Mouse (Mus musculus) ES-E14 (cell line): ENCODE results near the gene Phf21b. TPM values are rescaled to one million over a fixed set of nuclear protein-coding genes. Genes with fewer than 3 reads are reported as not detected.

Experiments
- DNase-seq: peaks from one replicate; pipeline ENCODE4 v3.0.0-alpha.2; 2013; ENCODE audit warnings: low read depth, low spot score
- H3K27ac ChIP-seq: 2 replicates; pipeline ENCODE4 v1.5.1; 2012; ENCODE audit warnings: low read depth, mild to moderate bottlenecking, low read length, moderate library complexity, mixed read lengths; ENCODE audit not compliant: poor library complexity, insufficient read depth, severe bottlenecking
- H3K36me3 ChIP-seq: 2 replicates; pipeline ENCODE4 v1.6.1; 2012; ENCODE audit warnings: mild to moderate bottlenecking, low read length, moderate library complexity, mixed read lengths; ENCODE audit not compliant: control insufficient read depth, poor library complexity, insufficient read depth, severe bottlenecking
- H3K4me1 ChIP-seq, 2 experiments: fragments of 150-350 bp in 1 of 2; sonication (generic) in 1 of 2; 2 replicates each; pipeline ENCODE4 v1.6.1; 2012; ENCODE audit warnings: low read length in 2 of 2, mild to moderate bottlenecking in 1 of 2, mixed read lengths in 1 of 2; ENCODE audit not compliant: control insufficient read depth in 2 of 2, insufficient read depth in 2 of 2, poor library complexity in 1 of 2
- H3K4me3 ChIP-seq, 2 experiments: fragments of 150-350 bp in 1 of 2; sonication (generic) in 1 of 2; 2 replicates each; pipeline ENCODE4 v1.5.1; 2012; ENCODE audit warnings: low read length in 2 of 2, low read depth in 1 of 2, mild to moderate bottlenecking in 1 of 2, mixed read lengths in 1 of 2; ENCODE audit not compliant: insufficient read depth in 1 of 2, poor library complexity in 1 of 2, severe bottlenecking in 1 of 2
- H3K9ac ChIP-seq: 2 replicates; pipeline ENCODE4 v1.6.1; 2012; ENCODE audit warnings: low read depth, mild to moderate bottlenecking, low read length, mixed read lengths; ENCODE audit not compliant: poor library complexity, insufficient read depth, severe bottlenecking
- H3K9me3 ChIP-seq: fragments of 150-350 bp; sonication (generic); 2 replicates; pipeline ENCODE4 v1.6.1; 2012; ENCODE audit warnings: low read depth, mild to moderate bottlenecking, low read length; ENCODE audit not compliant: control insufficient read depth, insufficient read depth
- CHD2 ChIP-seq: IDR thresholded peaks from 2 replicates; pipeline ENCODE4 v1.6.1; 2014; ENCODE audit warnings: mild to moderate bottlenecking, low read depth, low read length, inconsistent platforms
- HCFC1 ChIP-seq: IDR thresholded peaks from 2 replicates; pipeline ENCODE4 v1.6.1; 2012; ENCODE audit warnings: low read length, inconsistent platforms, borderline replicate concordance; ENCODE audit not compliant: insufficient read depth
- MAFK ChIP-seq: IDR thresholded peaks from 2 replicates; pipeline ENCODE4 v1.6.1; 2014; ENCODE audit warnings: mild to moderate bottlenecking, low read depth, low read length, inconsistent platforms; ENCODE audit not compliant: insufficient read depth
- ZC3H11A ChIP-seq: IDR thresholded peaks from 2 replicates; pipeline ENCODE4 v1.6.1; 2012; ENCODE audit warnings: low read depth, mild to moderate bottlenecking, inconsistent platforms, low read length, borderline replicate concordance
- ZNF384 ChIP-seq: IDR thresholded peaks from 2 replicates; pipeline ENCODE4 v1.6.1; 2012; ENCODE audit warnings: low read depth, low read length, inconsistent platforms
- in situ Hi-C, 2 experiments: fragments of 600-800 bp; cut with MboI; formaldehyde crosslinking; loops; one replicate each; pipeline ENCODE4 v1.15.1; 2025; ENCODE audit warnings: low sequenced_read_pairs in 2 of 2, inconsistent platforms in 1 of 2; ENCODE audit not compliant: unreplicated experiment in 2 of 2
- total RNA-seq: library from RNA; depleted of rRNA; stranded (reverse); fragments of 300-350 nt; gene quantifications from 2 replicates; pipeline ENCODE4 v1.2.3, GENCODE M21; 2012

Phf21b gene
- total RNA-seq, 1 experiment = 7.5 TPM

GRCm38 (mm10) chr15:84873079-84873478 lies 17.2 kb upstream of the Phf21b start:
- DNase-seq = no peak
- TF ChIP-seq ZC3H11A = no peak
- TF ChIP-seq CHD2 = no peak
- no peak for TF ChIP-seq ZNF384
- no peak for TF ChIP-seq MAFK
- no peak for TF ChIP-seq HCFC1
- in situ Hi-C loops = no loop called here
- no peaks in the 10 kb centered on the region for H3K36me3 ChIP-seq
- no peak overlapping the region for H3K27ac ChIP-seq
- no peaks in the 10 kb centered on the region for H3K4me1 ChIP-seq
- H3K4me3 ChIP-seq = no peak overlapping the region
- no peaks in the 10 kb centered on the region for H3K9me3 ChIP-seq
- H3K9ac ChIP-seq = no peak overlapping the region

GRCm38 (mm10) chr15:84871802-84872201 lies 16.0 kb upstream of the Phf21b start:
- Histone ChIP-seq H3K9me3 (no peaks in the 10 kb centered on the region), H3K4me3 (no peak overlapping the region), H3K9ac (no peak overlapping the region), H3K27ac (no peak overlapping the region), H3K4me1 (no peaks in the 10 kb centered on the region), H3K36me3 (no peaks in the 10 kb centered on the region)
- in situ Hi-C loops = no loop called here
- TF ChIP-seq CHD2 (no peak), ZC3H11A (no peak), MAFK (no peak), HCFC1 (no peak), ZNF384 (no peak)
- DNase-seq = no peak

GRCm38 (mm10) chr15:84861911-84862310 lies 6.1 kb upstream of the Phf21b start:
- no peak for DNase-seq
- no peak overlapping the region for H3K9ac ChIP-seq
- no peaks in the 10 kb centered on the region for H3K36me3 ChIP-seq
- H3K4me3 ChIP-seq = no peak overlapping the region
- no peaks in the 10 kb centered on the region for H3K4me1 ChIP-seq
- in situ Hi-C loops = no loop called here
- no peak overlapping the region for H3K27ac ChIP-seq
- no peak for TF ChIP-seq CHD2
- no peak for TF ChIP-seq ZNF384
- no peak for TF ChIP-seq MAFK
- no peak for TF ChIP-seq ZC3H11A
- TF ChIP-seq HCFC1 = no peak
- H3K9me3 ChIP-seq = no peaks in the 10 kb centered on the region

- Histone ChIP-seq H3K36me3 (no peaks in the 10 kb centered on the region), H3K4me1 (peaks cover 0 to 4% of the 10 kb centered on the region in 2 experiments; a peak in 2 of 4 replicates), H3K4me3 (no peak overlapping the region), H3K9ac (no peak overlapping the region), H3K27ac (no peak overlapping the region), H3K9me3 (no peaks in the 10 kb centered on the region)
- in situ Hi-C loops = no loop called here
- no peak for DNase-seq
- TF ChIP-seq HCFC1 = no peak
- TF ChIP-seq CHD2 = no peak
- no peak for TF ChIP-seq ZNF384
- no peak for TF ChIP-seq ZC3H11A
- no peak for TF ChIP-seq MAFK
These were observed 1.8 kb upstream of the Phf21b start for GRCm38 (mm10) chr15:84857623-84858022.
